Mouse (Mus musculus) retina, adult 2 months (tissue): ENCODE measurements around the gene Nt5dc3.

Source experiments
- DNase-seq: peaks from one replicate; pipeline ENCODE4 v3.0.0-alpha.2; 2012; ENCODE audit warnings: low read depth, low spot score

Nt5dc3 gene

DNA sequence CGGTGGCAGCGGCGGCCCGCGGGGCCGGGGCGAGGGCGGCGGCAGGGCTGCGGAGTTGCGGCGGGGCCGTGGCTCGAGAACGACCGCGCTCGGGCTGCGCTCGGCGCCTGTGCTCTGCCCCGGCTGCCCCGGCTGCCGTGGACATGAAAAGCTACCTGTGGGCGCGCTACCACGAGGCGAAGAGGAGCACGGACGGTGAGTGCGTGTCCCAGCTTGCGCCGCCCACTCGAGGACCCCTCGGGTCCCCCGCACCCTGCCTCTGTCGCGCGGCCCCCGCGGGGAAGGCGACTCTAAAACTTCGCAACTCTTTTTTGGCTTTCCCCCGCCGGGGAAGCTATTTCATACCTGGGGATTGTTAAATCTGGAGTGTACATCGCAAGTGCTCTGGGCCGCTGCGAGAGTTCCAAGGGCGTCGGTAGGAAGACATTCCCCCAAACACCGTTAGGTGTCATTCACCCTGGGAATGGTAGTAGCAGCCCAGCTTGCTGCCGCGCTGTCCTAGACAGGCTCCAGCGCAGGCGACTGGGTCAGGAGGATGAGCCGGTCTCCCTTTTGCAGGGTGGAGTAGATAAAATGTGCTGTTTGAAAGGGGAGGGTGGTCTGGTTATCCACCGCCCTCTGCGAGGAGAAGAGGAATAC, 431 bp downstream of the Nt5dc3 start:
- no peak for DNase-seq

GRCm38 (mm10) chr10:86779816-86780500, 1.2 kb downstream of the Nt5dc3 start:
- no peak for DNase-seq

DNA sequence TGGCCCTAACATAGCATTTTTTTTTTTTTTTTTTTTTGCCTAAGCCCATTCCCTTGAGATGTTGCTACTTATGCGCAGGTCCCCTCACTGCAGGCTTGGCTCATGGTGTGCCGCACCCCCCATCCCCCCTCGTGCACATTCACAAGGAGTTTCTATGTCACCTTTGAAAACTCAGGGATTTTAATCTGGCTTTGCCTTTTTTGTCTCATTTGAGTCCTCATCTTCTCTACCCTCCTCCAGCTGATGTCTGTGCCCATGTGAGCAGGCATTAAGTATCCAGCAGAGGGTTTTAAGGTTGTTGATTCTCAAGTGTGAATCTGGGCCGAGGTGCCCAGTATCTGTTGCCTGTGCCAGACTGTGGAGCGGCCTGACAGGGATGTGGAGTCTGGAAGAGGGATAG, 2.8 kb downstream of the Nt5dc3 start:
- DNase-seq: no peak

GRCm38 (mm10) chr10:86782656-86783055, 3.9 kb downstream of the Nt5dc3 start:
- DNase-seq: no peak

GRCm38 (mm10) chr10:86783561-86783960, 4.8 kb downstream of the Nt5dc3 start:
- no peak for DNase-seq

DNA sequence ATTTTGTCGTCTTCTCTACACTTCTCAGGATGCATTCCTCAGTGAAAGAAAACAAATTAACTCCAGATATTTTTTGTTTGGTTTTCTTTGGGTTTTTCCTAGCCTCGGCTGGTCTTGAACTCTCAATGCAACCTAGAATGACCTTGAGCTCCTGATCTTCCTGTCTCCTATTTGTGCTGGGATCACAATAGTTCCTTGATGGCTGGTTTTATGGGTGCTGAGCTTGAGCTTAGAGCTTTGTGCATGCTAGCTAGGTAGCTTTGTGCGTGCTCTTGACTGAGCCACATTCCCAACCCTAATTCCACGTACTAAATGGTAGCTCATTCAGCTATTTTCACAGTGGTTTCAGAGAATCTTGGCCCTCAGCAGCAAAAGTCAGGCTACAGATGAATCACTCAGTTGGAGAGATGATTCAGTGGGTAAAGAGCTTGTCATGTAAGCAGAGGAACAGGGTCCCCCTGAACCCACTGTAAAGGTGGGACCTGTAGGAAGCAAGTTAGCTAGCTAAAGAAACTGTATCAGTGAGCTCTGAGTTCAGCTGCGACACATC, 5.4 kb downstream of the Nt5dc3 start:
- no peak for DNase-seq

DNA sequence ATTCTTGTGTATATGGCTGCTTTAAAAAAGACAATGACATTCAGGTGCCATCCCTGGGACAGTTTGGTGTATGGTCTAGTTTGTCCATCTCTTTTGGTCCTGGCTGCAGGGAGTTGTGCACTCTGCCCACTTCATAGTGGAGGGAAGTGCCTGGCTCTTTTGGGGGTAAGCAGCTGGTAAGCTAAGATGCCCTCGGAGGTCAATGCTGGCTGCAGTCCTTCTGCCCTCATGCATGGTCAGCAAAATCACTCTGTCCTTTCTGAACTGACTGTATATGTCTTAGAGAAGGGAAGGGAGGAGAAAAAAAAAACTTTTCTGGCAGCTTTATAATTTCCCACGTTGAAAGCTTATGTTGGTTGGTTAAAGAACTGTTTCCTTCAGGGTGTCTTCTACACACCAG, 6.6 kb downstream of the Nt5dc3 start:
- DNase-seq: no peak

GRCm38 (mm10) chr10:86786083-86786482, 7.3 kb downstream of the Nt5dc3 start:
- DNase-seq: no peak

GRCm38 (mm10) chr10:86788193-86788592, 9.4 kb downstream of the Nt5dc3 start:
- DNase-seq: no peak

GRCm38 (mm10) chr10:86789146-86789672, 10.4 kb downstream of the Nt5dc3 start:
- no peak for DNase-seq

DNA sequence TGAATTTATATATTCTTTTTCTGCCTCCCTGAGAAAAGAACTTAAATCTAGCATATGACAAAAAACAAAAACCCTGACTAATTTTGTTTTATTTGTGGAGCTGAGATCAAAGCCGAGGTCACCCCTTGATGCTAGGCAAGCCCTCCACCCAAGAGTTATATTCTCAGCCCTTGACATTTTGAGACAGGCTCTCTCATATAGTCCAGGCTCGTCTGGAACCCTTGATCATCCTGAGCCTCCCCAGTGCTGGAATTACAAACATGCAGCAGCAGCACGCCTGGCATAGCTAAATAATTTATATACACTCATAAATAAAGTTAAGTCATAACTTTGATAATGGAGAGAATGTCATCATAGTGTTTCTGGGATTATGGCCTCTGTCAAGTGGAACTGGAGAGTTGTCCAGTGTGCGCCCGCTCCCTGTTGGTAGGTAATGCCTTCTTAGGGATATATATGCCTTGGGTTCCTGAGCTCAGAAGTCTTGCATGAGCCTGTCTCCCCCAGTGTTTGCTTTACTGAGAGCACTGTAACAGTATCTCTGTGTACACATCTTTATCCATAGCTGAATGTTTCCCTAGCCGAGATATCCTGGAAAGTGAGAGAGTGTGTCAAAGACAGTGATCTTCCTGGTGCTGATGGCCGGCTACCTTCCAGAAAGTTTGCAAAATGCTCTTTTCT, 12.8 kb downstream of the Nt5dc3 start:
- no peak for DNase-seq

DNA sequence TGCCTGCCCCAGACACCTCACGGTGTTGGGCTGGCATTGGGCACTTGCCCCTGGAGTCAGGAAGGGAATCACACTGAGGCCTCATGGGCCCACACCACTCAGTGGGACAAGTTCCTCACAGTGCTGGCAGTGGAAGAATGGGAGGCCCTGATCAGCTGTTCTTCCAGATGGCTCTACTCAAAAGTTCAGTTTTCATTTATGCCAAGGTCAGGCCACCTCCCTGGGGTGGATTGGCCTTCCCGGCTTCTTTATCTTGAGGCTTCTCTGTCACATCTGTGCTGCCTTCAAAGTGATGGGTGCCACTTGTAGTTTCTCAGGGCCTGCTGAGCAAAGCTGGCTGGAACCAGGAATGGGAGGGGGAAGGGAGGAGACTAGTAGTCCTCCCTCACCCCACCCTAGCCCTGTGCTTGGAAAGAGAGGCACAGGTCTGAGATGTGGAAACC, 14.7 kb downstream of the Nt5dc3 start:
- DNase-seq: no peak

DNA sequence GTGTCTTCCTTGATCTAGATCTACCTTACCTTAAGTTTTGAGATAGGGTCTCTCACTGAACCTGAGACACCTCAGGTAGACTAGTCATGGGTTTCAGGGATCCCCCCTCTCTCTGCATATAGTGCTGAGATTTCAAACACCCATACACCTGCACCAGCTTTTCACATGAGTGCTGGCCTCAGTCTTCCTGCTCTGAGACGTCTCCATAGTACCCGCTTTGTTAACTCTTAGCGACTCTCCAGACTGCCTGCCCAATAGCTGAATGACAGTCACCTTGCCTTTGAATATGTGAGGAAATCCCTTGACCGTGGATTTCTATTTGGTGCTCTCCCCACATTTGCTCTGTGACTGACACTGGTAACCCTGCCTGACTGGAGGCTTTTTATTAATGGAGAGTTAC, 15.4 kb downstream of the Nt5dc3 start:
- no peak for DNase-seq

DNA sequence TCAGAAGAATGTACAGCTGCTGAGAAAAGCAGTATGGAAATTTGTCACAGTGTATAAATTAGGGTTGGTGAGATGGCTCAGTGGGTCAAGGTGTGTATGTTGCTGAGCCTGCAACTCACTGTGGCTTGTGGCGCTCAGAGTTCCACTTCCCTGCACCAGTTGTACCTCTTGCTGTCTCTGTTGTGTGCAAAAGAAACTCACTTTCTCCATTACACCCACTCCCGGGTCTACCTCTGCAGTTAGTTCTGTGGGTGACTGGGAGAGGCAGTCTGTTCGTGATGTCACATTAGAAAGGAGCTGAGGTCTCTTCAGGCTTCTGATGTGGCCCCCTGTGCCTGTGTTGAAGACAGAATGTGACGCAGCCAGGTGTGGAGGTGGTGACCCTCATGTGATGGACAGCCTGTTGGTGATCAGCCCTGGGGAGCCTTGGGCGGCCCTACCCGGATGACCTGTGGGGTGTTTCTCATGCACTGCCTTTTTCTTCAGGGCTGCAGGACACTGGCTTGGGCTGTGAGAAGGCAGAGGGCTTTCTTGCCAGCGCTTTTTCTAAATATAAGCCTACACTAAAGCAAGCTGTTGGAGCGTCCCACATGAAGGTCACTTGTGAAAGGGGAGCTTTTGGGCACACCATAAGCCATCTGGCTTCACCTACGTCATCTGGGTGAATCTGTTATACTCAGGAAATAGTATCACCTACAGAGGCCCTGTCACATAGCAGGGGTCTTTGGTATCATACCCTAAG, 16.2 kb downstream of the Nt5dc3 start:
- DNase-seq: no peak

DNA sequence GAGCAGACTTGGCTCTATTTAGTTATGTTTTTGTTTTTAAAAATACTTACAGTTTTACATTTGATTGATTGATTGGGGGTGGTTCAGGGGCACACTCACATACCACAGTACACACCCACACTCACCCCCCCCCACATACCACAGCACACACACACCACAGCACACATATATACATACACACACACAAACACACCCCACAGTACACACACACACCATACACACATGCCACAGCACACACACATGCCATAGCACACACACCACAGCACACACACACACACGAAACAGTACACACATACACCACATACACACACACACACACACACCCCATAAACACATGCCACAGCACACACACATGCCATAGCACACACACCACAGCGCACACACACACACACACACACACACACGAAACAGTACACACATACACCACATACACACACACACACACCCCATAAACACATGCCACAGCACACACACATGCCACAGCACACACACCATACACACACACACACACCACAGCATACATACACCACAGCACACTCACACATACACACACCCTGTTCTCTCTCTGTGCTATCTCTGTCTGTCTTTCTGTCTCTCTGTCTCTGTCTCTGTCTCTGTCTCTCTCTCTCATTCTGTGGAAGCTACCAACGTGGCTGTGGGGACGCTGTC, 17.4 kb downstream of the Nt5dc3 start:
- no peak for DNase-seq

DNA sequence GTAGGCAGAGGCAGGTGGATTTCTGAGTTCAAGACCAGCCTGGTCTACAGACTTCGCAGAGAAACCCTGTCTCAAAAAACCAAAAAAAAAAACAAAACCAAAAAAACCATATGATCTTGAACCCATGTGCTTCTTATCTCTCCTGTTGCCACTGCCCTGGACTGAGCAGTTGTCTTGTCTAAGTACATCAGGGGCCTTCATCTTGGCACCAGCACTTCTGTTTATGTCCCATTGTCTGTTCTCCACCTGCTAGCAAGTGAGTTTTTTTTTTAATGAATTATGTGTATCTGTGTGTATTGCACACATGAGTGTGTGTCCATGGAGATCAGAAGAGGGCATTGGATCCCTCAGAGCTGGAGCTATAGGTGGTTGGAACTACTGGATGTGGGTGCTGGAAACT, 28.6 kb downstream of the Nt5dc3 start:
- DNase-seq: no peak

DNA sequence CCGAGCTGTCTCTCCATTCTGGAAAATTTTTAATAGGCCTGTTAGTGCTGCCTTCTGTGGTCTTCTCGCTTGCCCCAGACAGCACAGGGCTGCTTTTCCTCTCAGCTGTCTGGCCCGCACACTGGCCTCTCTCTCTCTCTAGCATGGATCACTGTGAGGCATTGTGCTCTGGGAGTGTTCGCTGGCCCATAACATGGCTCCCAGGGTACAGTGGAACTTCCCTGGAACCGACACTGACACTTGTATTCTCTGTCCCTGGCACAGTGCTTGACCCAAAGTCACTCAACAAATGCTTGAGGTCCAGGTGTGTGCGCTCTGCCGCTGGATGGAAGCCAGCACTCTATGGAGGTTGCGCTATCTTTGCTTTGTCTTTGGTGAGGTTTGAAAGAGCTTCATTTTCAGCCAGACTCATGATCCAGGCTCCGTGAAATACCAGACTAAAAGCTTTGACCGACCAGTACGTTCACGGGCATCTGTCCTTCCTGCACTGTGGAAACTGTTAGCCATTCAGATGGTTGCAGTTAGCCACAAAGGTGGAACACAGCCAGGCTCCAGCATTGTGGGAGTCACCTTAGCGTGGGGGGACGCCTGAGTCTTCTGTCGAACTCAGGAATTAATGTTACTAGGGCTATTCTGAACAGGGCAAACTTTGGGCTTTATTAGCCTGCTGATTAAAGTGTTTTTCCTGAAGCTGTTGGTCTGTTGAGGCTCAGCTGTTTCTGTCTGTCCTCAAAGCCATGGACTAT, 29.4 kb downstream of the Nt5dc3 start:
- DNase-seq: no peak

GRCm38 (mm10) chr10:86810000-86810399, 31.2 kb downstream of the Nt5dc3 start:
- DNase-seq: no peak

- no peak for DNase-seq
Measured at GRCm38 (mm10) chr10:86810612-86811011, 31.8 kb downstream of the Nt5dc3 start.
